In the genomic region with DNA sequence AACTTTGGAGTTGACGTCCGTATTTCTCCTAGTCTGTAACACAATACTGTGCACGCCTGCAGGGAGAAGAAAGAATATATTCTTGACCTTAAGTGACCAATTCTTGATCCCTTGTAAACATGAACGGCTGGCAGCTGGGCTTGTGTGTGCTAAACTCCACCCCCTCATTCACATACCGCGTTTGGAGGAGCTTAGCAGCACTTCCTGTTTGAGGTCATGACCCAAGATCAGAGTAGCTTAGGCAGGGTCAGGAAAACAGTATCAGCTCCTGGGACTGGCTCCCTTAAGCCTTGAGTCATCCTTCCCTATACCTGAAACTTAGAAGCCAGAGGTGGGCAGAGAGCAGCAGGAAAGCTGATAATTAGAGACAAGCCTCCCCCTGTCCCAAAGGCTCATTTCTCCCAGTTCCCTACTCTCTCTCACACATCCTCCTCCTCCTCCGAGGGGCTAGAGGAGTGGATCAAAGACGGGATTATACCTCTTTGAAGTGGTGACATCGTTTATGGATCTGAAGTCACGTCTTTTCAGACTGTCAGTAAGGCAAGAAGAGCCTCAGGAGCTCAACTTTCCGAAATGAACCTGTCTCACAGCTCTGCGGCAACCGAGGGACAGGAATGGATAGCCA, we compare ENCODE assay signal across 8 mouse cellular contexts.
A peak's percentile ranks its signal among the peaks of the same experiment; 100 is the strongest.
DNase-seq lines count a peak whose midpoint lies in the region; ATAC-seq and TF ChIP-seq lines count a peak whose summit lies in the region.

No protein-coding gene starts in this region.

- DNase-seq in adrenal gland, postnatal 36 days = peak; percentile 46 to 60
- DNase-seq in heart, embryonic 10.5 days (ENCODE audit: low spot score) = no peak
- DNase-seq in kidney, postnatal 25 days = peak; percentile 54 to 71
- DNase-seq in stomach, postnatal 0 days (ENCODE audit: low spot score) = peak; percentile 58
- no peak for DNase-seq in right cerebral cortex, postnatal 36 days (ENCODE audit: low spot score in 2 of 2)

- H3K36me3 ChIP-seq in ES-Bruce4 (ENCODE audit: control insufficient read depth, insufficient read depth, low read length, poor library complexity, severe bottlenecking) = no peaks in the 10 kb centered on the region
- no peaks in the 10 kb centered on the region for H3K36me3 ChIP-seq in heart, embryonic 10.5 days
- no peaks in the 10 kb centered on the region for H3K36me3 ChIP-seq in stomach, postnatal 0 days (ENCODE audit: control insufficient read depth, insufficient read depth, low read length)

- peak overlapping the region; percentile 18; the same call in 1 of the 2 replicates for H3K4me2 ChIP-seq in stomach, postnatal 0 days (replicated peaks; ENCODE audit: low read depth)

- peaks cover 3% of the 10 kb centered on the region for H3K4me1 ChIP-seq in ES-Bruce4 (ENCODE audit: control insufficient read depth, insufficient read depth, low read length)
- peaks cover 18% of the 10 kb centered on the region for H3K4me1 ChIP-seq in heart, embryonic 10.5 days
- H3K4me1 ChIP-seq in stomach, postnatal 0 days (replicated peaks; ENCODE audit: control insufficient read depth, insufficient read depth) = no peaks in the 10 kb centered on the region

- WGBS in heart, embryonic 10.5 days = 23% methylated on average over 13 of the region's 13 CpGs
- 17% methylated on average over 13 of the region's 13 CpGs for WGBS in stomach, postnatal 0 days

- no peak for TF ChIP-seq CTCF in ES-Bruce4 (IDR thresholded peaks at IDR 0.05; ENCODE audit: low read depth, low read length)
- TF ChIP-seq CTCF in stomach, postnatal 0 days (IDR thresholded peaks at IDR 0.05; ENCODE audit: low read depth) = no peak

- H3K27ac ChIP-seq in ES-Bruce4 (ENCODE audit: insufficient read depth, low read length) = peak overlapping the region; percentile 31; the same call in 1 of the 2 replicates
- peak overlapping the region; percentile 38; the same call in 1 of the 2 replicates for H3K27ac ChIP-seq in heart, embryonic 10.5 days
- no peak overlapping the region for H3K27ac ChIP-seq in stomach, postnatal 0 days (replicated peaks)

- no peaks in the 10 kb centered on the region for H3K9me3 ChIP-seq in ES-Bruce4 (replicated peaks; ENCODE audit: control insufficient read depth, insufficient read depth, low read length, poor library complexity, severe bottlenecking)
- H3K9me3 ChIP-seq in heart, embryonic 10.5 days = no peaks in the 10 kb centered on the region
- H3K9me3 ChIP-seq in stomach, postnatal 0 days (ENCODE audit: control insufficient read depth, low read length) = no peaks in the 10 kb centered on the region

- no peaks in the 10 kb centered on the region for H3K27me3 ChIP-seq in ES-Bruce4 (ENCODE audit: control insufficient read depth, insufficient read depth, low read length, poor library complexity, severe bottlenecking)
- H3K27me3 ChIP-seq in heart, embryonic 10.5 days (ENCODE audit: insufficient read depth, poor library complexity, severe bottlenecking) = no peaks in the 10 kb centered on the region
- H3K27me3 ChIP-seq in stomach, postnatal 0 days (ENCODE audit: control insufficient read depth, insufficient read depth, low read length) = no peaks in the 10 kb centered on the region

- H3K4me3 ChIP-seq in ES-Bruce4 (ENCODE audit: low read depth, low read length) = no peak overlapping the region
- 0 out of 2 replicates have a peak overlapping the region, but pooled peaks have one; percentile 22 for H3K4me3 ChIP-seq in heart, embryonic 10.5 days
- no peak overlapping the region for H3K4me3 ChIP-seq in stomach, postnatal 0 days (ENCODE audit: low read depth, low read length)

- H3K9ac ChIP-seq in ES-Bruce4 (ENCODE audit: low read depth, poor library complexity, severe bottlenecking) = no peak overlapping the region
- no peak overlapping the region for H3K9ac ChIP-seq in stomach, postnatal 0 days (ENCODE audit: low read length)

- peak; percentile 85; the same call in 1 of the 2 replicates for TF ChIP-seq EP300 in ES-Bruce4 (IDR thresholded peaks at IDR 0.05; ENCODE audit: insufficient read depth, low read depth, low read length)
- no peak for TF ChIP-seq EP300 in stomach, postnatal 0 days (optimal IDR thresholded peaks at IDR 0.05)

- peak; percentile 93 for ATAC-seq in megakaryocyte-erythroid progenitor cell, adult 5-6 weeks (replicated peaks; ENCODE audit: low FRiP score, low TSS enrichment, poor library complexity, severe bottlenecking)
- ATAC-seq in stomach, postnatal 0 days (ENCODE audit: low FRiP score, low TSS enrichment) = peak; percentile 98
- no peak for ATAC-seq in erythroblast, adult 5-6 weeks (replicated peaks; ENCODE audit: low FRiP score, poor library complexity, severe bottlenecking)

- TF ChIP-seq POLR2A in ES-Bruce4 (IDR thresholded peaks at IDR 0.05; ENCODE audit: insufficient read depth, low read length) = no peak

Comparison
In these comparisons a context has a peak if more than half of its experiments do, and no peak if none do; other contexts are left out.
1. DNase-seq: peak in adrenal gland, postnatal 36 days (2 of 2), kidney, postnatal 25 days (2 of 2) and stomach, postnatal 0 days (single experiment); none in heart, embryonic 10.5 days (single experiment) and right cerebral cortex, postnatal 36 days (0 of 2).